Mouse (Mus musculus): ENCODE measurements around the gene Rbm15b.

Gene Rbm15b

DNA sequence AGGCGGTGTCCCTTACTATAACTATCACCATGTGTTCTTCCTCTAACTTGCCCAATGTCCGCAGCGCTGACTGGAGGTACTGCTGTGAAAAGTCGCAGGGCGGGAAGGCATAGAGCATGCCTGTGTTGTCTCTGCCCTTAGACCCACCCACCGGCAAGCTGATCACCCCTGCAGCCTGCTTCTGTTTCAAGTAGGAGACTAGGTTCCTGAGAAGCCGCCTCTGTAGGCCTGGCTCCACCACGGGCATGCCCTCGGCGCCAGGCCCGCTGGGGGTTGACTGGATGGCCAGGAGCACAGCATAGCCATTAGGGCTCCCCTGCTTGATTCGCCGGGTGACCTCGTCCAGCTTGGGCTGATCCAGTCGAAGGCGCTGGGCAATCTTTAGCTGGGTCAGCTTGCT lies 2.9 kb downstream of the Rbm15b start:
- DNase-seq: no peak

DNA sequence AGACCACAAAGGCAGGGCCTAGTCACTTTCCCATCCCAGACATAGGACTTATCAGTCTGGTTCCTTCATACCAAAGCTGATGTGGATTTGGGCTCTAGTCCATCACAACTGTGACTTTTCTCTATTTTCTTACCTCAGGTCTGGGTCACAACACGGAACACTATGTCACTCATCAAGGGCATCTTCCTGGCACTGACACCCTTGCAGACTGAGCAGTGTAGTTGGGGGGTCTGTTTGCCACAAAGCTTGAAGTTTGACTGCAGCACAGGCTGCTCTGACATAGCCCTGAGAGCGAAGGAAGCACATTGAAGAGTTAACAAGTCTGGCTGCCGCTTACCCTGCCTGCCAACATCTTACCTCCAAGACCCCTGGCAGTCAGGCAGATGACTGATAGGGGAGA lies 4.1 kb downstream of the Rbm15b start:
- no peak for DNase-seq

DNA sequence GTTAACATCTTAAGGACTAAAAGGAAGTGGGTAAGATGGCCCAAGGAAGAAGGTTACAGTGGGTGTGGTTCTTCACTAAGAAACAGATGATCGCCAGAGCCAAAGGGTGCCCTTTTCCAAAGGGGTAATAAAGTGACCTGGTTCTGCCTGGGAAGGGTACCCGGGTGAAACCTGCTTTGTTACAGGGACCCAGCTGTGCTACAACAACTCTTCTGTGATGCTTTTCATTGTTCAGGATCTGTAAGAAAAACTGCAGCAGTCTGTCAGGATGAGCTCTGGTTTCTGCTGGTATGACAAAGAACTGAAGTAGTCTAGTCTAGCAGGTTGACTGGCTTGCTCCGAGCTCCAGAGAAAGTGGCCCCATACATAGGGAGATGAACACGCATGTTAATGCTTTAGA lies 5.1 kb downstream of the Rbm15b start:
- no peak for DNase-seq

DNA sequence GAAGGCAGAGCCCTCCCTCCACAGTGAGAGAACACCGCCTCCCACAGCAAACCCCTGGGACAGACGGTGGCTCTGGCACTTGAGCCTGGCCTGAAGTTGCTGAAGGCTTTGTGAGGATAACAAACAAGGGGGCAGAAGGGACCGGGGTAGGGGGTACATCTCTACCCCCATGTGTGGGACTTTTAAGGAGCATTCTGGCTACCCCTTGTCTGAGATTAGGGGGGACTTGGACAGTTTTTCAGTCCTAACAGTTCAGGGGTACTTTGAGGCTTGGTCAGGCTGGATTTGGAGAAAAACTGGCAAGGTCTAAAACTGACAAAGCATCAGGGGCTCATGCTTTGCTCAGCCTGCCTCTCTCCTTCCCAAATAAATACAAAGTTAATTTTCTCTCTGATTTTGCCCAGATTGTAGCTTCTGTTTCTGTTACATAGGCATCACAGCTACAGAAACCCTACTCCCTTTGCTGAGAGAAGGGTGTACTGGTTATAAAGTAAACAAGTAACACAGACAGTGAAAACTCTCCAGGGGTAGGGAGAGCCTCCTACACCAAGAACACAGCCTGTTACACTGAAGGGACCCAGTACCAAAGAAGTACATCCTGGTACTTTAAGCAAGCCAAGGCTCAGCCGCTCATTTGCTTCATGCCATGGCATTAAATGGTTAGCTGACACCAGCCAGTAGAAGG lies 6.0 kb downstream of the Rbm15b start:
- no peak for DNase-seq

DNA sequence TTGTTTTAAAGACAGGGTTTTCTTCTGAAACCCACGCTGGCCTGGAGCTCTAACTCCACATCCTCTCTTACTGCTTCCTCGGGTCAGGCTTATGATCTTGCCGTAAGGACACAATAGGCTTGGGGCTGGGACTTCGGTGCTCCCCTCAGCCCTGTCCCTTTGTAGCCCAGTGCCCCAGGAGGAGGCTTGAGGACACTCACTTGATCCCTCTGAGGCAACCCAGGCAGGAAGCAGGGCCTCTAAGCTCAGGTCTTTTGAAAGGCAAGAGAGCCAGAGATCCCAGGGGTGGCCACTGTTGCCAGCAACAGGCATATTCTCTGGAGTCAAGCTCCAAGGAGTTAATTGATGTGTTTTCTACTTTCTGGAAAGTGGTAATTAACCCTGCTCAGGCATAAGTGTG lies 7.8 kb downstream of the Rbm15b start:
- DNase-seq: no peak

DNA sequence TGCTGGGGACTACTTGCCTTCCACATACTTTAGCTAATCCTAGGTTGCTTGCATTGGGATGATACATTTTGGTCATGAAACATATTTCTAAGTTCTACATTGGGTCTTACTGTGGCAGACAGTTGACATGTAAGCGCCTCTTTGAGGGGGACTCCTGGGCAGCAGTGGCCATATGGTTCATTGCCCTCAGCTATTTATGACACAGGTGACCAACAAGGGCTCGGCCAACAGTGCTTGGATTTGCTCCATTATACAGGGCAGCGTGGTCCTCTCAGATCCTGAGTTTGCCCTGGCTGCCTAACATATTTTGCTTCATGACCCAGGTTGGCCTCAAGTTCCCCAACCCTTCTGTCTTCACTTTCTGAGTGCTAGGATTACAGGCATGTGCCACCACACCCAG lies 10.6 kb downstream of the Rbm15b start:
- DNase-seq: no peak

DNA sequence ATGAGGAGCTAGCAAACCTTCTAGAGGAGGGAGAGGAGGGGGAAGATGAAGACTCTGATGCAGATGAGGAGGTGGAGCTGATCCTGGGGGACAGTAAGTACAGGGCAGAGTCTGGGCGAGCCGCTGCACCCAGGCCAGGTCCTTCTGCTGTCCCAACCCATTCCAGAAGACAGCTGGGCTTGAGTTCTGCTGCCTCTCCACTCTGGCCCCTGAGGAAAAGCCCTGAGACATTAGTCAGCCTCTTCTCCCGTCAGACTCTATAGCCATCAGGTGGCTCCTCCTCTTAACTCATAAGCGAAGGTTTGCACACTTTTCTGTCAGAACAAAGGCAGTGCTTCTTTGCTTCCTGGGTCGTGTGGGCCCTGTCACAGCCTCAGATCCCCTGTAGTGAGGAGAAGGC lies 13.0 kb downstream of the Rbm15b start:
- no peak for DNase-seq

DNA sequence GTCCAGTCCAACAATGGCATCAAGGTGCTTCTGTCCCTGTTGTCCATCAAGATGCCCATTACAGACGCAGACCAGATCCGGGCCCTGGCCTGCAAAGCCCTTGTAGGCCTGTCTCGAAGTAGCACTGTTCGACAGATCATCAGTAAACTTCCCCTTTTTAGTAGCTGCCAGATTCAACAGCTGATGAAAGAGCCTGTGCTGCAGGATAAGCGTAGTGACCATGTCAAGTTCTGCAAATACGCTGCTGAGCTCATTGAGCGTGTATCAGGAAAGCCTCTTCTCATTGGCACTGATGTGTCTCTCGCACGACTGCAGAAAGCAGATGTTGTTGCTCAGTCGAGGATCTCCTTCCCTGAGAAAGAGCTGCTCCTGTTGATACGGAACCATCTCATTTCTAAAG lies 29.2 kb downstream of the Rbm15b start:
- DNase-seq: no peak

DNA sequence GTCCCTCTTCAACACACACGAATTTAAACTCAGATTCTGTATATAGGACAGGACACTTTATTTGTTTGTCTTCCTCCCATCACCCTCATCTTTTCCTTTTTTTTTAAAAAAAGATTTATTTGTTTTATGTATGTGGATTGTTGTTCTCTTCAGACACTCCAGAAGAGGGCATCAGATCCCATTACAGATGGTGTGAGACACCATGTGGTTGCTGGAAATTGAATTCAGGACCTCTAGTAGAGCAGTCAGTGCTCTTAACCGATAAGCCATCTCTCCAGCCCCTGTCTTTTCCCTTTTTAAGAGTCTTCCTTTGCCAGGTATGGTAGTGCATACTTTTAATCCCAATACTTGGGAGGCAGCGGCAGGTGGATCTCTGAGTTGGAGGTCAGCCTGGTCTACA lies 30.6 kb downstream of the Rbm15b start:
- DNase-seq: no peak

DNA sequence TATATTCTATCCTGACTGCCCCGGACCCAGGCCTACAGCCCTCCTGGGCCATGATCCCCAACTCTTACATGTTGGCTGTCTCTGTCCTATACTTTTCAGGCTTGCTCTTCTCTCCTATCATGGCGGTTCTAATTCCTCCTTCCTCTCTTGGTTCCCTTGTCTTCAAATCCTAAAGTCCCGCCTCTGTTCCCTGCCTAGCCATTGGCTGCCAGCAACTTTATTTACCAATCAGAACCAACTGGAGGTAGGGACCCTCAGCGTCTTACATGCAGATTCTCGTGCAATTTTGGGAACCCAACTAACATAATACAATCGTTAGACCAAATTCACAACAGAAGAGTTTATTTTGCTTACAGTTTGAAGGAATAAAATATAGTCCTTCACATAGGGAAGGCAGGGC lies 44.4 kb downstream of the Rbm15b start:
- no peak for DNase-seq

DNA sequence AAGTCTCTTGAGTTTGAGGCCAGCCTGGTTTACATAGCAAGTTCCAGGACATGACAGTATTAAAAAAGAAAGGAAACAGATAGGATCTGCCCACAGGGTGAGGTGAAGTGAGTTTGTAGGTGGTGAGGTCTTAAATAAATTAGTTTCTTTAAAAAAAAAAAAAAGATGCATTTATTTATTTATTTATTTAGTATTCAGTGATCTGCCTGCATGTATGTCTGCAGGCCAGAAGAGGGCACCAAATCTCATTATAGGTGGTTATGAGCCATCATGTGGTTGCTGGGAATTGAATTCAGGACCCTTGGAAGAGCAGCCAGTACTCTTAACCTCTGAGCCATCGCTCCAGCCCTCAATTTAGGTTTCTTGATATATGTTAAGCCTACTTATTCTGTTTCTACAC lies 46.7 kb downstream of the Rbm15b start:
- no peak for DNase-seq

All from thymus, postnatal 25 days (tissue).